Mouse (Mus musculus) heart, postnatal 14 days (tissue): ENCODE measurements around the gene Fabp6. TPM values are rescaled to one million over a fixed set of nuclear protein-coding genes. Genes with fewer than 3 reads are reported as not detected.
A peak's percentile ranks its signal among the peaks of the same experiment; 100 is the strongest.

Source experiments
- DNase-seq, 2 experiments: peaks; one replicate each; pipeline ENCODE4 v3.0.0; 2021 to 2022
- intact Hi-C: fragments of 180-260 bp; cut with DNase I; formaldehyde crosslinking; loops from one replicate; pipeline ENCODE4 v1.15.1; 2025
- total RNA-seq, 2 experiments: library from RNA; stranded (reverse); gene quantifications; 2 replicates each; pipeline ENCODE4 v1.2.3; 2021

The Fabp6 gene
- total RNA-seq, 2 experiments from 2014 or later = not detected

DNA sequence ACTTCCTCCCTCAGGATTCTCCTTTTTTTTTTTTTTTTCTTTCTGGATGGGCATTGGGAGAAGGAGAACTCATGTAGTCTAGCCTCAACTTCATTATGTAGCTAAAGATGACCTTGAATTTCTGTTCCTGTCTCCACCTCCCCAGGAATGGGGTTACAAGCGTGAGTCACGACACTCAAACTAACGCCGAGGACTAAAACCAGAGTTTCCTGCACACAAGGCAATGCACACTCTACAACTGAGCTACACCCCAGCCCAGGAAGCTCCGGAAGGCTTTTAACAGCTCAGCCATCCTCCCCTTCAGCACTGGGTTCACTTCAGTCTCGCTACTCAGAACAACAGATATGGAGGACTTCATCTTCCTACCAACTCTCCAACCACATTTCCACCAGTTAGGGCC lies 3.6 kb upstream of the Fabp6 start:
- DNase-seq = no peak
- intact Hi-C loops = no loop called here

DNA sequence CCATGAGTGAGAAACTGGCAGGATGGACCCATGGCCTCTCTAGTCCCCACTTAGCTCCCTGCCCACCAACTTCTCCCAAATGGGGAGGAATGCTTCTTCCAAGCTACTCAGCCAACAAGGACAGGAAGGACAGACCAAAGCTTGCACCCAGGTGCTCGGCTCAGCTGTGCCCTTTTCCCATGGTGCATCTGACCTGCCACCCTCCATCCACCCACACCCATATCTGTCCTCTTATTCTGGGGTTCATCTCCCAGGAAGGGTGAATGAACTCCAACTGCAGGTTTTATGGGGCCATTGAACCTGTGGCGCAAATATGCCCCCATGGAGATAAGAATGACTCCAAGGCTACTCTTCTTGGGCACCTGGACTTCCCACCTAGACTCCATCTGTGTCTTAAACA lies 2.9 kb upstream of the Fabp6 start:
- DNase-seq = no peak
- intact Hi-C loops = no loop called here

DNA sequence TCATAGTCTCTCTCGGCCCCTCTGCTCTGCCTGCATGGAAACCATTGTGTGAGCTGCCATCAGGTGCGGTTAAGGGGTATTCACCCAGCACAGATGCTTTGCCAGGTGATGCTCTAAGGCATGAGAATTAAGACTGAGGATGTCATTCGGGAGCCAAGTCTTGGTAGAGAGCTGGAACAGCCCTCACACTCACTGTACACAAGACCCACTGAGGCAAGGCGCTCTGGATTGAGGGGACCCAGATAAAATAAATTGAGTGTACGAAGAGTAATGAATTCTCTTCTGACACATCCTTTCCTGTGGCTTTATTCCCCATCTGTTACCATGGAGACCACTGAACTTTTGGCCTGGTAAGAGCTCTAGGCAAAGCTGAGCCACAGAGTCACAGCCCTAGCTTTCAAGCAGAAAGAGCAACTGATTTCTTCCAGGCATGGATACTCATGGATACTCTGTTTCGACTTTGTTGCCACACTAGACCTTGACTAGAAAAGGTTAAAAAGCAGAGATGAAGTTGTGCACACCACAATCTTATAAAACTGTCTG lies 11.7 kb downstream of the Fabp6 start:
- intact Hi-C loops = no loop called here
- no peak for DNase-seq

DNA sequence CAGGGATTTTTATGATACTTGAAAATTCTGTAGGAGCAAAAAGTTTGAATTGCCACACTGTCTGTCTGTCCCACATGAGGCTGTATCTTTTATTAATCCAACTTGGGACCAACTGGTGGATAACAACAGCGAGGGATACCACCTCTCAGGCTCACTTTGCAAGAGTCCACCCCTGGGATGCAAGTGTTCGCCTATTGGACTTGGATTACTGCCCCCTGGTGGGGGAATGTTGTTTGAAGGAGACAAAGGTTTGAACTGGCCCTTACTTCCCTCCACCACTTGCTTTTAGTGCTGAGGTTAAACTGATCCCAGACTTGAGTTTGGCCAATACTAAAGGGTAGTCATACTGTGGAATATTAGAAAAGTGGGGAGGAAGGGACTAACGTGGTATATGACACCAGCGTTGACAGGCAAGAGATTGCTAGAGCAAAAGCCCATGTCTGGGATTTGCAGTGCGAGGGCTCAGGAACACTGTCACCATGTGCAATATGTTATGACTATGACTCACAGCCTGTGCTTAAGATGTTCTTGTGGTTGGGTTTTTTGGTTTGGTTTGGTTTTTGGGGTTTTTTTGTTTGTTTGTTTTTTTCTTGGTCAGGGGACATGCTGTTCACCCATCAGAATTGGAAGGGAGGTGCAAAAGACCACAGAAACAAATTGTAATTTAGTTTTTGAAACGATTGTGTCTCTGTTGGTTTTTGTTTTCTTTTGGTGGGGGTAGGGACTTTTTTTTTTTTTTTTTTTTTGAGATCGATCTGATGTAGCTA lies 14.8 kb downstream of the Fabp6 start, which contains the start of gene 4933415A04Rik:
4933415A04Rik (plus strand) TSS at position 717 of the 767 bp plus-strand sequence.
- peak; percentile 83 to 91 for DNase-seq
- intact Hi-C loops = loop anchor here (1.0 kb wide), 1 partner anchor 92 kb away; no protein-coding TSS in a partner anchor

DNA sequence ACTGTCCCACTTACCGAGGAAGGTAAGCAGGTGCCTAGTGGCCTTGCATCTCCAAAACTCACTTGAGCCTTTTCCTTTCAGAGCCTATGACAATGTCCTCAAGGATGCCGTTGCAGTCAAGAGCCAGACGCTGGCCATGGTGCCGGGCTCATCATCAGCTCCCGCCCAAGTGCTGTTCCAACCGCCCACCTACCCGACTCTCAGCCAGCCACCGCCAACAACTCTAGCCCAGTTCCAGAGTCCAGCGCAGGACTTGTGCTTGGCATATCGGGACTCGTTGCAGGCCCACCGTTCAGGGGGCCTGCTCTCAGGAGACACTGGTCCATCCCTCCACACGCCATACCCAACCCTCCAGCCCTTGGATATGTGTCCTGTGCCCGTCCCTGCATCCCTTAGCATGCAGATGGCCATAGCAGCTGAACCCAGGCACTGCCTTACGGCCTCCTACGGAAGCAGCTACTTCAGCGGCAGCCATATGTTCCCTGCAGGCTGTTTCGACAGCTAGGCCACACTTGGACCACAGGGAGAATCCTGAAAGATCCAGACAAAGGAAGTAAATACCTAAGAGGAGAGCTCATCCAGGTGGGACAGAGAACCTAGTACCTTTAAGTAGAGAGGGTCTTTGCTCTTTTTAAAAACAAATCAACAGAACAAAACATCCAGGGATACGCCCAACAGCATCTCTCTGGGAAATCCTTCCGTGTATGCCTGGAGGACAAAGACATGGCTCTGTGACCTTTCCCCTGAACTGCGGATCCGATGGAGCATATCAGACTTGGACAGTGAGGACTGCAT lies 15.9 kb downstream of the Fabp6 start:
- intact Hi-C loops = loop anchor here (1.0 to 2.0 kb wide), 2 partner anchors 57 to 91 kb away; partner anchors contain the start of gene Ccnjl
- no peak for DNase-seq

DNA sequence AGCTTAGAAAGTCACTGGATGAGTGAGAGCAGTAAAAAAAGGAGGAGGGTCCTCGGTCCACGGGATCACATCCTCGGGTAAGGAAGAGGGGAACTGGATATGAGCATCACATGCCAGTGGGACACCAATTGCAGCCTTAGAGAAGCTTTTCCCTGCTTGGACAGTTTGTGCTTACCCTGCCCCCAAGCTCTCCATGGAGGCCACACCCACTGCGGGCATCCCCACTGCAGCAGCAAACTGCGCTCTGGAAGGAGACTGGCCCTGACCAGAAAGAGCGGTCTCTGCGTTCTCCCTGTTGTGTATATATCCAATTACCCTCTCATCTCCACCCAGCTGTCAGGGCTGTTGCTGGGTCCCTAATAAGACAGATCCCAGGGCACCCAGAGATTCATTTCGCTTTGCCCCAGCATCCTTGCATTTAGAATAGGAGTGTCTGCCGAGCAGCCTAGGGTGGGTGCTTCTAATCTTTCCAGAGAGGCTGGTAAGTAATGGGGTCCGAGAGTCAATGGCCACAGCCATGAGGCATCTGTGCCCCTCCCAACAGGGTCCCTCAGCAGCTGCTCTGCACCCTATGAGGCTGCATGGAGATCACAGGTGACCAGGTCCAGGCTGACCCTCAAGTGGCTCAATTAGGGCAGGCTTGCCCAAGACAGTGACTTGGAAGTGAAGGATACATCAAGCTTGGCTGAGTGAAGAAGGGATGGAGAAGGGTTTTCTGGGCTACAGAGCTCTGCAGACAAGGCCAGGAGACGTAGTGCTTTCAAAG lies 23.4 kb downstream of the Fabp6 start:
- no peak for DNase-seq
- intact Hi-C loops = no loop called here

DNA sequence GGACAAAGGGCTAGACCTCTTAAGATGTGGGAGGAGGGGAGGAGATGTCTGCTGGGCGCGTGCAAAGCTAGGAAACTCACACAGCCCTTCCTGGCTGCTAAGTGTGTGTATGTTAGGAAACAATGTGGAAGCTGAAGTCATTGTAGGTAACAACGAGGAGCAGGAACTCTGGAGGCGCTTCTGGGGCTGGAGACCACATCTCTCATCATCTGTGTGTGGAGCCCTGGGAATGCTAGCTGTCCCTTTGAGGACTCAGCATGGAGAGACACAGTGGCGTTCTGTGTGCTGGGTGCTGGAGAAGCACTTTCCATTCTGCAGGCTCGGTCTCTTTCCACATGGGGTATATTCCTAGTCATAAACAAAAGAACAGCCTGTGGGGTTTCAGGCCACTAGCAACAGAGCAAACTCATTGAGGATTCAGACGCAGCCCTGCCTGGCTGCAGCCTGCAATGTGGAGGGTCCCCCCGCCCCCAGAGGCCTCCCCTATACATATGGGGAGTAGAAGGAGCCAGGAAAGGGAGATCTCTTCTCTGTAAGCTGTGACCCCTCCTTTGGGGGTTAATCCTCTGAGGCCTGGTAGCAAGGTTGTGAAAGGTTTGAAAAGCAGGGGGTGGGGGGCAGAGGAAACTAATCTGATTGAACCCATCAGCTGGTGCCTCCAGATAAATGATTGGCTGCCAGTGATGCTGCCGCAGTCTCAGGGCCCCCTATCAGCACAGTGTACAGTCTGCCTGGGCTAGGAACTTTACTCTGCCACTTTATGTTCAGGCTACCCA lies 25.8 kb downstream of the Fabp6 start:
- intact Hi-C loops = no loop called here
- DNase-seq = no peak

DNA sequence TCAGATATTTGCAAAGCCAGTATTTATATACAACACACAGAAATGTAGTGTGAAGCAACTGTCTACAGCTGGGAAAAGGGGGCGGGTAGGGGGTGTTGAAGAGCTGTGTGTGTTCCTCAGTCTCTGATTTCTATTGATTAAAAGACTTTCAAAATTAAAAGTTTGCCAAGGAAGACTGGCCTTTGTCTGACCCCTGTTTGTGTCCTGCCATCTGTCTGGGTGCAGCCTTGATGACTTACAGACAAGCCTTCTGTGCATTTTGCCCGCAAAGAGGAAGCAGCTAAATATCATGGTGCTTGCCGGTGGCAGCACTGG lies 26.3 kb downstream of the Fabp6 start:
- intact Hi-C loops = no loop called here
- DNase-seq = no peak

DNA sequence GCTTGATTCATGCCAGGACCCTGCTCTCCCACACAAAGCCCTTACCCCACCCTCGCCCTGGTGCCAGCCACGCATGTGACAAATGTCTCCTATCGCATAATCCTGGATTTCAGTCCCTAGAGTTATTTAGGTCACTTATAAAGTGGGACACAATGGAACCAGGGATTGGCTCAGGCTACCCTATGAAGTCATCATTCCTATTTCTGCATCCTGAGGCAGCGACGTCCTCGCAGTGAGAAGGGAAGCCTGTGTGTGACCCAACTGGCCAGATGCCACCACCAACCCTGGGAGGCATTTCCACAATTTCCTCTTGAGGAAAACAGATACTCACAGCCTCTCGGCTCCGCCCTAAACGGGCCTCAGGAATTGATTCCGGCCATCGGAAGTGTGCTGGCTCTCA lies 31.7 kb downstream of the Fabp6 start:
- DNase-seq = peak; percentile 85 to 86
- intact Hi-C loops = no loop called here

DNA sequence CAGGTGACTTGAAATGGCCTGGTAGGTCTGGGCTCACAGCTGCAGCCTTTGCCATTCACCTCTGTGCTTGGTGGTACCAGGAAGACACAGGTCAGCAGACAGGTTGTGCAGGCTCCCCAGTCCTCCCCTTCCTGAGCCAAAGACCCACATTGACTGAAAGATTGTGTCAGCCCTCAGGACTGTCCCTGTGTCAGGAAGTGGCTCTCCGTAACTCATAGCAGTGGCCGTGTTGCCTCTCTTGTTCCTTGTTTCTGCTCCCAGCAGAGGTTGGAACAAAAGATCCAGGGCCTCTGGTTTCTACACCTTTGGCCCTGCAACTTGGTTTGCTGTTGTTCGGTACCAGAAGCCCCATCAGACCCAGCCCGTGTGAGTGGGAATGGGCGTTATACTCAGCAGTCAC lies 32.2 kb downstream of the Fabp6 start:
- intact Hi-C loops = no loop called here
- no peak for DNase-seq

DNA sequence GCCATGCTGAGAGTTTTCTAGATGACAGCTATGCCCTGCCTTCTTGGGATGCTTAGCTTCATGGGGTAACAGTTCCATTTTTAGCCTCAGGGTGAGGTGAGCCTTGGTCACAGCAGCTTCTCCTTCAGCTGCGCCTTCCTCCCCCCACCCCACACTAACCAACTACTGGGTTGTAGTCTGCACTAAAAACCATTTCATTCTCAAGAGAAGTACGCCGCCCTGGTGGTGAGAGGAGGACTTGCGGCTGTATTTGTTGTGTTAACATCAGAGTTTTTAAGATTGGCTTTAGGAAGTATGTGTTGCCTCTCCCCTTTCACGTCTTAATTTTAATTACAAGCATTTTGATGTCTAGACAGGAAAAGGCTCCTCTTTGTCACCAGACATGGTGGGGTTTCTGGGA lies 33.1 kb downstream of the Fabp6 start:
- peak; percentile 30 to 61 for DNase-seq
- intact Hi-C loops = no loop called here

DNA sequence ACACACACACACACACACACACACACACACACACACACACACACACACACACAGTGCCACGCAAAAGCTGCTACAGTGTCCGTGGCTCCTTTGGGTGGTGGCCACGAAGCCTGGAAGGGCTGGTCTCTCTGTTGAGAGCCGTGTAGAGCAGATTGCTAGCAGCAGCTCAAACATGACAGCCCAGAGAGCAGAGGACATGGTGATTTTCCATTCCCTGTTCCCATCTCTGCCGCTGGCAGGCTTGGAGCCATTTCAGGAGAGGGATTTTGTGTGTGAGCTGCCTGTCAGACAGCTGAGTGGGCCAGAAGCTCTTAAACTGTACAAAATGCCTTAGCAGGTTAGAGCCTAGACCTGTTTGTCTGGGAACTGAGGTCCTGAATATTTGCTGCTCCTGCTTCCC lies 34.6 kb downstream of the Fabp6 start:
- intact Hi-C loops = no loop called here
- no peak for DNase-seq

DNA sequence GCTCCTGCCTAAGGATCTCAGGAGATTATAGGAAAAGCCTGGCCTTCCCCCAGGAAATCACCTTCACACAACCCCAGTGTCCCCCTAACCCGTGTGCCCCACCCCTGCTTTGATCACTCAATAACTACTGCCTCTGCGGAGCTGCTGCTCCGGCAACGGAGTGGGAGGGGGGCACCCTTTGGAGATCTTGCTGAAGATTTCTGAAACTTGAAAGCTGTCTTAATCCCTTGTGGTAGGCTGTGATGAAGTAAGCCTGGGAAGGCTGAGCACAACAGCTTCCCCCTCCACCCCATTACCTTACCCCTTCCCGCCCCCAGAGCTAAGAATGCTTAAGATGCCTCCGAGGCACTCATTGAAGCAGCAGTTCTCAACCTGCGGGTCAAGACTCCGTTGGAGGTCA lies 35.5 kb downstream of the Fabp6 start:
- intact Hi-C loops = no loop called here

DNA sequence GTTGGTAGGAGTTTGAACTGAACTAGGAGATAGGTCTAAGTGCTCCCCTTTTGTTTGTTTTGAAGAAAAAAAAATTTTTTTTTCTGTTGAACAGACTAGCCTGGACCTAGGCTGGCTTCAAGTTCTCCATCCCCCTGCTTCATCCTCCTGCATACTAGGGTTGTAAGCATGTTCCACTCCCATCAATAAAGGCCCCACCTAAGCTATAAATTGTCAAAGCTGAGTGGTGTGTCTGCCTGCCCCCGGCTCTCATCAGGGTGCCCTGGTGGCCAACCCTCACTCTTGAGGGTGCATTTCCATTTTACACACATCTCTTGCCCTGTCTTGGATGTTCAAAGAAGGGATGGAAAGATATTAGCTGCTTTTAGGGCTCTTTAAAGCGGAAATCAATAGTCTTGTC lies 35.9 kb downstream of the Fabp6 start:
- no peak for DNase-seq
- intact Hi-C loops = no loop called here

More for the DNA sequence above, 35.5 kb downstream of the Fabp6 start:
- no peak for DNase-seq

DNA sequence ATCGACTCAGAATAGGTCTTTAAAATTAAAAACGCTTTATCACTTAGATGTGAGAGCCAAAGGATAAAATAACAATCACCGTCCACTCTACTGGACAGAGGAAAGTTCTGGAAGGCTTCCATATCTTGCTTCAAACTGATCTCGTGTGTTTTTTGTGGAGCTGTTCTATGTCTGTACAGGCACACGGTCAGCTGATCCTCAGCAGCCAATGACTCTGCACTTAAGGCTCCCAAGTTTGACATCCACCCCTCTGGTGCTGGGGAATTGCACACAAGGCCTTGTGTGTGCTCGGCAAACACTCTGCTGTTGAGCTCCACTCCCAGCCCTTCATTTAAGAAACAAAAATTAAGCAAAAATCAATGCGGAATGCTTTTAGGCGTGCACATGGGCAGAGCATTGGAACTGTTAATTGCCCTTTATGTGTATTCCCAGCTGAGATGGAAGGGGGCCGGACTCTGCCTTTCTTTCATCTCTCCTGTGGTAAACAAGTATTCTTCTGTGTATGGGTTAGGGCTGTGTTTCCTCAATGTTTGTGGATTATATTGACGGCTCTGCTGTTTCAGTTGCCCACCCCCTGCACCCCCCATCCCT lies 37.6 kb downstream of the Fabp6 start:
- intact Hi-C loops = no loop called here
- no peak for DNase-seq

DNA sequence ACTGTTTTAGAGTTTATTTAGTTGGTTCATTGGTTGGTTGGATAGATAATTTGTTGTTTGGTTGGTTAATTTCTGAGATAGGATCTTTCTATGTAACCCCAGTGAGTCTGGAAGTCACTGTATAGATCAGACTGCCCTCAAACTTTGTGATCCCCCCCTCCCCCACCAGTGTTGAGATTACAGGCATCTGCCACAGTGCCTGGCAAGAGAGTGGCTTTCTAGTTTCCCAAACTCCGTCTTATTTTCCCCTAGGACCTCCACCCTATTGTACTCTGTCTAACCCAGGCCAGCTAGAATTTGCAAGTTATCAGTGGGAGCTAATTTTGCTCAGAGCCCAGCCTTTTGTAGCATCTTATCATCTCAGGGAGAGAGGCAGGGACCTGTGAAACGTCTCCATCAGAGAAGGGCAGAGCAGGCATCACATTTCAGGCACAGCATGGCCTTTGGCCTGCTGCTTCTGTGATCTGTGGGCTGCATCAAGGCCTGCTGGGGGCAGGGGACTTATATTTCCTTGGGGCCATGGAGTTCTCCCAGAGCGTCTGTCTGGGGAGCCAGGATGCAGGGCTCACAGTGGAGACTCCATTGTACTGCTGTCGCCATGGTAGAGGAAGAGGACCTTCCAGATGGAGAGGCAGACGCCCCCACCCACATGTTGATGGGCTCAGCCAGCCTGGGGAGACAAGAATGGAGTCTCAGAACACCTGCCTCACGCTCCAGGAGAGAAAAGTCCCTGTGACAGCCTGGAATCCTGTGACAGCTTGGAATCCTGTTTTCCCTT lies 41.6 kb downstream of the Fabp6 start:
- intact Hi-C loops = no loop called here
- no peak for DNase-seq

DNA sequence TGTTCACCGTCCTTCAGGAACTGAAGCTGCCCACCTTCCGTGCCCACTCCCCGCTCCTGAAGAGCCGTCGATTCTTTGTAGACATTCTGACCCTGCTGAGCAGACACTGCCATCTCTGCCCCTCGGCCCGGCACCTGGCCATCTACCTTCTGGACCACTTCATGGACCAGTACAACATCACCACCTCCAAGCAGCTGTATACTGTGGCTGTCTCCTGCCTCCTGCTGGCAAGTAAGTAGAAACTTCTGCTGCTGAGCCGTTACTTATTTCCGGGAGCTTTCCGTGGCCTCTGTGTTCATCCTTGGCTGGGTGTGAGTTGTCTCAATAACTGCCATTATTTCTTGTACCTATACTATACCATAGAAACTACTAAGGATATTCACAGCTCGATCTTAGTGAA lies 44.8 kb downstream of the Fabp6 start:
- DNase-seq = no peak
- intact Hi-C loops = loop anchor here (2.0 kb wide), 1 partner anchor 62 kb away; no protein-coding TSS in a partner anchor

DNA sequence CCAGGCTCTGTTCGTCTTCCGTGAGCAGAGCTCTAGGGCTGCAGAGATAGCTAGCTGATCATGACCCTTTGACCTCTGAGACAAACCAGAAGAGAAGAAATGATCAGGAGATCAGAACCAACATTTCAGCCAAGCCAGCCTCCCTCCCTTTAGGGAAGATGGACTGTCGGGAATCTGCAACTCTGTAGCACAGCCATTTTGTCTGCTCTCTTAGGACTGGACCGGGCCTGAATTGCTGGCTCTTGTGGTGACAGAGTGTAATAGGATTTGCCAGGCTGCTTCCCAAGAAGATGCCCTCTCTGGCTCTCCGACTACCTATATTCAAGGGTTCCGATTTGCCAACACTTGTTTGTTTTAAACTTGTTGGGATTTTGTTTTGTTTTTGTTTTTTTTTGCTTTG lies 48.7 kb downstream of the Fabp6 start:
- intact Hi-C loops = no loop called here
- DNase-seq = no peak

DNA sequence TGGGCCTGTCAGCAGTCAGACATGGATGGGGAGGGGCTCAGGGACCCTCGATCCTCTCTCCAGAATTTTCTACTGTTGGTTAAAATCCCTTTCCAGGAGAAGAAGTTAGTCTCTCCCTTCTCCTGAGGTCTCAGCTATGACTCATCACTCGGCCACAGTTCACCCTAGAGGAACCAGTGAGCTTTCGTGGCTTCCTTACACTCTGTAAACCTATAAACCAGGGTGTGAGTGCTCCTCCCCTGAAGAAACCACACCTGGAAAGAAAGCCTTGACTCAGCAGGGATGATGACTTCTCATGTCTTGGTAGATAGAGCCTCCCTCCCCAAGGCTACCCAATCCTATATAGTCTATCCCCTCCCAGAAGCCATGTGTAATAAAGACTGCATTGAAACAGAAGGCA lies 49.6 kb downstream of the Fabp6 start:
- intact Hi-C loops = no loop called here

More for the DNA sequence above, 49.6 kb downstream of the Fabp6 start:
- DNase-seq = no peak
